Mouse (Mus musculus) CD8-positive naive resting alpha-beta T cell, adult 2 months (primary cell): ENCODE measurements around the gene Sigmar1.
A peak's percentile ranks its signal among the peaks of the same experiment; 100 is the strongest.
"Not testable (repeated sequence)": the region's sequence is repeated elsewhere in the genome, so short reads cannot be mapped to it uniquely, and the experiment has no call there.

Experiments
- DNase-seq, 2 experiments: peaks; one replicate each; pipeline ENCODE4 v3.0.0; 2022; ENCODE audit warnings: low read depth in 2 of 2, low spot score in 2 of 2

Gene Sigmar1

DNA sequence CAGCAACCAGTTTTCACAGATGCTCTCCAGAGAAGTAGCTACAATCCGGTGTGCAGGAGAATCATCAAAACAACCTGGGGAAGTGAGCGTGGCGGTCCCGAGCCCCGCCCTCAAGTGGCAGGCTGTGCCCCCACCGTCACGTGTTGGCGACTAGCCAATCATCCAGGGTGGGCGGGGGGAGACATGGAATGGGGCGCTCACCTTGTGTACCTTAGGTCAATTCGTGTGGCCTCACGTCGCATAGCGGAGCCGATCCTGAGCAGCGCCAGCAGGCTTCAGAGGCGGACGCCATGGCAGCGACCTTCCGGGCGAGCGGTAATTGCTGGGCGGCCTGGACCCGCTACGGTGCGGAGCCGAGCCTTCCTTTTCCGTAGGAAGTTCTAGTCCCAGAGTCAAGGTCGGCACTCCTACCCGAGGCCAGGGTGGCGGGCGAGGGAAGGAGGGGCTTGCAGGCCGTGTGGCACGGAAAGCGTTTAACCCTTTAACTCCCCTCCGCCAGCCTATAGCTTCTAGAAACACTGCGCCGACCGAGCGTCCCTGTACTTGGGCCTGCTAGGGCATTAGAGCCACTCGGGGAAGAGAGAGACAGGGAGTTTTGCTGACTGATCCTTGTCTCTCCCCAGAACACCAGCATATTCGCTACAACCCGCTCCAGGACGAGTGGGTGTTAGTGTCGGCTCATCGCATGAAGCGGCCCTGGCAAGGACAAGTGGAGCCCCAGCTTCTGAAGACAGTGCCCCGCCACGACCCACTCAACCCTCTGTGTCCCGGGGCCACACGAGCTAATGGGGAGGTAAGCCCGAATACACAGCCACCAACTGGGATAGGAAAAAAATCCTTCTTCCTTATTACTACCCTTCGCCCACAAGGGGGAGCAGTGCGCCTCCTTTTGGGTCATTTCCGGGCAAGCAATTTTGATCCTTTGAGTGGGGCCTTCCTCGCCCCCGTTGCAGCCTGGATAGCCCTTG, at the start of gene Sigmar1:
Gene Sigmar1, minus strand, starts transcription at position 820 of the 968 bp plus-strand sequence.
- peak; percentile 84 to 93 for DNase-seq

DNA sequence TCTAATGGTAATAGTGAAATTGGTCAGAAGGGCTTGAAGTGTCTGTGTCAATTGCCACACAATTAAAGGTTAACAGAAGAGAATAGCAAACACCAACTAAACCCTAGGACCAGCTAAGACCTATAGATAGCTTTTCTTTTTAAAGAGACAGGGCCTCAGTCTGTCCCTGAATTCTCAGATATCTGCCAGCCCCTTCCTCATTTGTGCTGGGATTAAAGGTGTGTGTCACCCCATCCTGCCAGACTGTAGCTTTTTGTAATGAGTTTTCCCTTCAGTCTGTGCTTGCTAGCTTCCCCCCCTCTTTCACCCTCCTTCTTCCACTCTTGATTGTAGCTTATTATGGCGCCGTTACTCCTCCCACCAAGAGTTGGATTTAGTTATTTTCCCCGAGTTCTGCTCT, 27.2 kb upstream of the Sigmar1 start:
- DNase-seq, result not testable (repeated sequence)

DNA sequence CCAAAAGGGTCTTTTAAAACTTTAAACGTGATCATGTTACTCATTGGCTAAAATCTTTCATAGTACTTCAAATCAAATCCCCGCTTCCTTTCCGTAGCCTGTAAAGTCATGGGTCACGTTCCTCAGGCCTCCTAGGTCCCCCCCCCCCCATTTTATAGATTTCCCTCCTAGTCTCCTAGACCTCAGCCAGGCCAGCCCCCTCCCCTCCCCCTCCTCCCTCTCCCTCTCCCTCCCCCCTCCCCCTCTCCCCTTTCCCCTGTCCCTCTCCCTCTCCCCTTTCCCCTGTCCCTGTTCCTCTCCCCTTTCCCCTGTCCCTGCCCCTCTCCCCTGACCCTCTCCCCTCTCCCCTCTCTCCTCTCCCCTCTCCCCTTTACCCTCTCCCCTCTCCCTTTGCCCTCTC, 26.8 kb upstream of the Sigmar1 start:
- not testable (repeated sequence) for DNase-seq

DNA sequence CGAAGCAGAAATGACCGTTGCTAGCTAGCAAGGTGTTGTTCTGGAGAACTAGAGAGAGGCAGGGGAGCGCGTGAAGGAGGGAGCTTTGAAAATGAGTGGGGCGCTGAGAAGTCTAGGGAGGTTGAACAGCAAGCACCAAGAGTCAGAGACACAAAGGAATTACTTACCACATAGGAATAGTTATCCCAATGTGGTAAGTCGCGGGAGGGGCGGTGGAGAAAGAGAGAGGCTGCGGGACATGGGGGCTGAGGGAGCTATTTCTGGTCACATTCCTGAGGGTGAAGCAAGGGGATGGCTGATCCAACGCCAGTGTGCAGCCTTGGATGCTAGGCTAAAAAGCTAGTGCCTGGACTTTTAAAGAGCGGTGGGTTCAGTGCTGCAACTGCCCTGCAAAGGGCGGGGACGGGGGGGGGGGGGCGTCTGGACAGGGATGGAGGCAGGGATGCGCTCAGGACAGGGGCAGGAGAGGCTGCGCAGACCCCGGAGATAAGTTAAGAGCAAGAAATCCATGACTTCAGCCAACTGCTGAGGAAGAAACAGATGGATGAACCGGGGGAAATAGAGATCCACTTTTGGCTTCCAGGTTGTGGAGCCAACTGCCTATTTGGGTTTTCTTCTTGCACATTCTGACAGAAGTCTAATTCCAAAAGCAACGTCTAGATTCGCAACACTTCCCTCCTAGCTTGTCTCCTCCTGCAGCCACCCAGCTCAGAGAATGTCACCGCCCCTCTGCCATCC, 26.0 kb upstream of the Sigmar1 start:
- DNase-seq, result not testable (repeated sequence)

DNA sequence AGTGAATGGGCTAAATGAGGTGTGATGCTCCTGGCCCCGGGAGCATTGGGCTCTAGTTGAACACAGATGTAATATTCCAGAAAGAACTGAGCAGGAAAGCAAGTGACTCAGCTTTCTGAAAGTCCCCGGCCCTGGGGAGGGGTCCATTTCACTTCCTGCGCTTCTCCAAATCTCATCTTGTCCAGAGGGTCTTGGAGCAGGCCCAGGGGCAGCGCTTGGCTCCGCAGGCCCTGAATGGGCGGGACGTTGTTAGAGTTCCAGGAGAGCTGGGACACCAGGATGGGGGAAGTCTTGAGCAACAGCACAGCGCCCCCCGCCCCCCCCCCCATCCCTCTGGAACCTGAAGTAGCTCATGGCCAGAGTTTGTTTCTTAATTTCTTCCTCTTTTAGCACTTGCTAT, 25.3 kb upstream of the Sigmar1 start:
- DNase-seq, result not testable (repeated sequence)

GRCm38 (mm10) chr4:41775840-41776239, 19.9 kb upstream of the Sigmar1 start:
- not testable (repeated sequence) for DNase-seq

DNA sequence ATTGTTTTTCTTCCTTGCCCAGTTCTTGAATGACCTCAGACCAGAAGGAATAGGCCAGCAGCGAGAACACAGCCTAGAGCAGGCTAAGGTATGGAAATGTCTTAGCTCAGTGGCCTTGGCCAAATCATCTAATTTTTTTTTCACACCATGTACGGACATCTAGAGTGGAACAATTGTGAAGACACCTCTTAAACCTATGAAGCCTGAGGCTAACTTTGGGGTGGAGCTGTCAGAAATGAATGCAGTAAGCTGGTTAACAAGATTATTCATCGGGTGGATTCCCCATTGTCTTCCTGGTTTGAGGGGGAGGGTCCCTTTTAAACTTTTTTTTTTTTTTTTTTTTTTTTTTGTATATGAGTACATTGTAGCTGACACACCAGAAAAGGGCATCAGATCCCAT, 18.5 kb upstream of the Sigmar1 start:
- DNase-seq, result not testable (repeated sequence)

- peak; percentile 73 to 83 for DNase-seq
Observed at GRCm38 (mm10) chr4:41774002-41774401, 18.0 kb upstream of the Sigmar1 start, which contains the start of gene Ccl27a. Gene Ccl27a, minus strand, starts transcription at chr4:41774247.

GRCm38 (mm10) chr4:41773502-41773901, 17.5 kb upstream of the Sigmar1 start:
- peak; percentile 28 to 39 for DNase-seq

DNA sequence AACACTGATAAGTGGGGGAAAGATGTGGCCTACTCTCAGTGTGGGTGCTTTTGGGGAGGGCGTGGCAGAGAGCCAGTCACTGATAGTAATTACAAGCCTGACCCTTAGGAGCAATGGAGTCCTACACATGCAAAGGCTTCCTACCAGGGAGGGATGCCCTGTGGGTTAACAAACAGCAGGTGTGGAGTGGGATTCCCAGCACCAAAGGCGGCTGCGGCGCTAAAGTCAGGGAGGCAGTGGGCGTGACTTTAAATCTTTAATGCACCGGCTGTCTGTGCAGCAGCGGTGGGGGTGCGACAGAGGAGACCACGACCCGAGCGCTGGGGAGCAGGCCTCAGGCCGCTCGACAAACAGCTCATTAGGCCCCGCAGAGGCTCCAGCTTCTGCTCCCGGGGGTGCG, 17.0 kb upstream of the Sigmar1 start:
- not testable (repeated sequence) for DNase-seq

DNA sequence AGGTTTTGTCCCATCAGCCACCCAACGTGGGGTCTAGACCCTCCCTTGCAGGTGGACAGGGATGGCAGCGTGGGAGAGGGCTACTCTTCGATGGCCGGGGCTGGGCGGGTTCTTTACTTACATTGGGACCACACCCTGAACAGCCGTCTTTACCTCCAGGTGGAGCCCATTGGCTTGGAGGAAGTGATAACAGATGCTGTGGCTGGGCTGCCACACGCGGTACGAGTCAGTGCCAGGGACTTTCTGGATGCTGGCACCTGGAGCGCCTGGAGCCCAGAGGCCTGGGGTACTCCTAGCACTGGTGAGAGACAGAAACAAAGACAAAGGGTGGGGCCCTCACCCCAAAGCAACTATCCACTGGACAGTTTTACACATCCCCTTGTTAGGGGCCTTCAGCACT, 11.3 kb upstream of the Sigmar1 start:
- not testable (repeated sequence) for DNase-seq

- DNase-seq, result not testable (repeated sequence)
Observed at GRCm38 (mm10) chr4:41763176-41763575, 7.2 kb upstream of the Sigmar1 start.

GRCm38 (mm10) chr4:41762688-41763114, 6.7 kb upstream of the Sigmar1 start:
- DNase-seq, result not testable (repeated sequence)

DNA sequence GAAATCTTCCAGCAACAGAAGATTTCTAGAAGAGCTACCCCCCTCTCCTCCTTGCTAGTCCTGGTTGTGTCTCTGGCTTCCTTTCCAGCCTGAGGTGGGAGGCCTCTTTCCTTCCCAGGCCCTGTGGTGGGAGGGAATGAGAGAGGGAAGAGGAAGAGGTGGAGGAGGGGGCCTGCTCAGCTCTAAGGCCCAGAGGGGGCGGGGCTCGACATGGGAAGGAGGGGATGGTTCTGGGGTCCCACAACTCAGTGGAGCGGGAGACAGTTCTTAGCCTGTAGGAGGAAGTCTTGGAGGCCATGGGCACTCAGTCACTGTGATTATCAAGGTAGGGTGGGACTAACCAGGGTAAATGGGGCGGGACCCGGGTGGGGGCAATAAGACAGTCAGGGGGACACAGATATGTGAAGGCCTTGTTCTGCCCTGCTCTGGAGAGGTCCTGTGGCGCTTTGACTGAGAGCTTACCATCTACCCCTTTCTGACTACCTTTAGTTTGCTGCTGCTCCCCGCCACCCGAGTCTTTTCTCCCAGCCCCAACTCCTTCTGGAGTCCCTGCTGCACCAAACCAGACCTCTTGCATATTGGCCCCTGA, 6.2 kb upstream of the Sigmar1 start:
- DNase-seq, result no peak

DNA sequence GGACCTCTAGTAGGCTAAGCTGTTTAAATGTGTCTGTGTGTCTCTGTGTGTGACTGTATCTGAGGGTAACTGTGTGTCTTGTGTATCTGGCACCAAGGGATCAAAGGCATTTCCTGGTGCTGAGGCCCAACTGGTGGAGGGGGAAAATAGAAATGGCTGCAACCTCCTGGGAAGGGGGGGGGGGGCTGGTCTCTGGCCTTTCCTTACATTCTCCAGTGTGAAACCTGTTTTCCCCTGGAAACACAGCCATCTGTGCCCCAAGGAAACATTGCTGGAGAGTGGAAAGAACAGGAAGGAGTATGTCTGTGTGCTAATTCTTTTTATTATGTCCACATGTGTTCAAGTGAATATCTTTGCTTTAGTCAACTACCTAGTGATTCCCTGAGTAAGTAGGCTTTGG, 5.7 kb upstream of the Sigmar1 start:
- DNase-seq, result no peak

GRCm38 (mm10) chr4:41760911-41761310, 5.0 kb upstream of the Sigmar1 start:
- DNase-seq, result no peak

DNA sequence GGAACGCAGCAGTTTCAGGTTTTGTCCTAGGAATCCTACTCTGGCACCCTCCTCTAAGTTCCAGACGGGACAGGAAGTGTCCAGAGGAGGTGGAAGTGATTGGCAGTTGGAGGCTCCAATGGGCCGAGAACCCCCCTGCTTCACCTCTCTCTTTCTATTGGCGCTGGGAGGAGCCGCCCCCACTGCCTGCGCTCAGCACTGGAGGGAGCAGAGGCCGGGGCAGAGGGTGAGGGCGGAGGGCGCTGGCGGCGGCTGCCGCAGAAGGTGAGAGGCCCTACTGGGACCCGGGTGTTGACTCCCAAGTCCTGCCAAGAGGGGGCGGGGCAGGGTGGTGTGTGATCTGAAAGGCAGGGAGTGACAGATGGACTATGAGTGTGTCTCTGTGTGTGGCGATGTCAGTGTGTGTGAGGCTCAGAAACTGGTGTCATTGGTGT, 4.3 kb upstream of the Sigmar1 start:
- no peak for DNase-seq

GRCm38 (mm10) chr4:41759656-41760287, 3.8 kb upstream of the Sigmar1 start:
- DNase-seq, result no peak

GRCm38 (mm10) chr4:41759206-41759605, 3.2 kb upstream of the Sigmar1 start:
- no peak for DNase-seq

DNA sequence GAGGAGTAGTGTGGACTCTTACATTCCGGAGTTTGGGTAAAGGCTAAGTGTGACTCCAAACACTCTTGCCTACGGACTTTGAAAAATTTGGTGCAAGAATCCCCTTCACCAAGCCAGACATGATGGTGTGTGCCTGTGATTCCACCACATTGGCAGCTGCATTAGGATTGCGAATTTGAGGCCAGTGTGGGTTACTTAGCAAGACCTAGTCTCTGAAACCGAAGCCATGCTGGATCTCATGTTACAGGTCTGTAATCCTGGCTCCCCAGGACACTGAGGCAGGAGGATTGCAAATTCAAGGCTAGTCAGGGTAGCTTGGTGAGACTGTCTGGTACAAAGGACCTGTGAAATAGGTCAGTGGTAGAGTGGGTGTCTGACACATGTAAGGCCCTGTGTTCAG, 2.7 kb upstream of the Sigmar1 start:
- no peak for DNase-seq

DNA sequence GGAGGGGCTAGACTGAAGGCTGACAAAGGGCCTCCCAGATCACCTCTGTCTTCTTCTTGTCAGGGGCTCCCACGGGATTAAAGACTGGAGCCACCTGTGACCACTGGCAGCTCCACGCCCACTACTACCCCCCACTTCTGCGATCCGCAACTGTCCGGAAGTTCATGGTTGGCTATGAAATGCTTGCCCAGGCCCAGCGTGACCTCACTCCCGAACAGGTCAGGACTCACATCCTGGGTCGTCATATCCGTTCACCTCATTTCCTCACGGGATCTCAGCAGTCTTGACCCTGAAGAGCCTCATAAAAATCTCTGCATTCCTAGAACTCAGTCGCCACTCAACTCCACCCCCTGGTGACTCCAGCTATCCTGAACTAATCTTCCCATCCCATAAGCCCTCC, 2.1 kb upstream of the Sigmar1 start:
- no peak for DNase-seq
